Mouse (Mus musculus): Measurements from ENCODE around the gene Rnf39.

DNA sequence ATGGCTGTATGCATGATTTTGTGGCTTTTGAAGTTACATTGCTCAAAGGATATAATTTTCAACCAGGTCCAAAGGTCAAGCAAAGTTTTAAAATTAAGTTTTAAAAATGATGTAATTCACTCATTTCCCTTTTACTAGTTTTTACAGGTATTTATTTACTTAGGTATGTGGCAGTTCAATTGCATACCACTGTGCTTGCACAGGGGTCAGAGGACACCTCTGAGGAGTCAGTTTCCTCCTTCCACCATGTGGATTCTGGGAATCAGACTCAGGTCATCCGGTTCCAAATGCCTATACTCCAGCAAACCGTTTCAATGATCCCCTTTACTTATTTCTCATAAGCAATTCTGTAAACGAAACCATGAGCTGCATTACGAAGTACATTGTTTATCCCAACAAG lies 20.0 kb upstream of the Rnf39 start:
- TF ChIP-seq POLR2A (IDR thresholded peaks at IDR 0.05; ENCODE audit: insufficient read depth, low read length) (no peak), CTCF (IDR thresholded peaks at IDR 0.05; ENCODE audit: low read depth, low read length) (no peak)

Measured in ES-Bruce4 (cell line).